Mouse (Mus musculus) liver, postnatal 0 days (tissue): ENCODE measurements at regions not wholly inside any gene's neighbourhood (a gene's known extent, or its start where the extent isn't known, plus 50 kb on each side); places are given as distances from the start of the nearest gene placed in this dataset.

Experiments used
- CTCF ChIP-seq: sonication (generic); IDR thresholded peaks from 2 replicates; pipeline ENCODE4 v1.5.1; 2016; ENCODE audit warnings: antibody characterized with exemption, low read depth
- EP300 ChIP-seq: IDR thresholded peaks from 2 replicates; pipeline ENCODE4 v1.6.1; 2016; ENCODE audit warnings: antibody characterized with exemption, low read depth, mild to moderate bottlenecking

DNA sequence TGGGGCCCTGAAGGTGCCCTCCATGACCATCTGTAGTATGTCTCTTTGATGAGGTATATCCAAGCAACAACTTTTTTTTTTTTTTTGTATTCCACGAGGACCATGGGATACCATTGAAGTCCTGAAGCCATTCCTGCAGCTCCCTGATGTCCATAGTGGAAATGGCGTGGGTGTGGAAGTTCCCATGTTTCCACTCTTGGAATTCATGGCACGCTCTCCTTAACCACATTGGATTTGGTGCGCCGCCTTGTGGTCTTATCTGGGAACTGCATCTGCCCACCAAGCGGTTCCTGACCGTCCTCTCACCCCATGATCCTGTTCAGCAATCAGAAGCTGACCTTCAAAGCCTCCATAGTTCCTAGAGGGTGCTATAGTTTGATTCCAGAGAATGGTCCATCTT lies 113.4 kb downstream of the Ndufa10 start:
- TF ChIP-seq CTCF (peak; percentile 83), EP300 (no peak)
